ENCODE assay signal across 16 mouse cellular contexts in the genomic region with DNA sequence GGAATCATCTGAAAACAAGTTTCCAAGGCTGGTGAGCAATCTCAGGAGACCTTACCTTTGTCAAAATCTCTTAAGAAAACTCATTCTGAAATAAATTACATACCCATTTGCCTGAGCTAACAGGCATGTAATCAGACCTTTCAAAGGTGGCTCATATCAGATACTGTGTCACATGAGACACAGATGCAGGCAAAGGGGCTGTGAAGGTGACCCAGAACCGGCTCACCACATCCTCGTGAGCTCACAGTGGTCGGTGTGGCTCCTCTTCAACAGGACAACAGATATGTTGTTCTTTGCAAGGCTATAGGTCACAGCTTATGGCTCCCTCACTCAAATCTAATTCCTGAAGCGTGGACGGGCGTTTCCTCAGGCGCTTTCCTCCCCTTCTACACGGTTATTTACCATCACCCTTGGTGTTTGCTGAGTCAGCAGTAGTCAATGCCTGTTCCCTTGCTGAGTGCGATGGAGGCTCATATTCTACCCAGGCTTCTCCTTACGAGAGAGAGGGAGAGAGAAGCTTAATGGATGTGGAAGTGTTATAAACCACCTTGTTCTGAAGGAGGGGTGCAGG. TPM values are rescaled to one million over a fixed set of nuclear protein-coding genes. Genes with fewer than 3 reads are reported as not detected.
A peak's percentile ranks its signal among the peaks of the same experiment; 100 is the strongest.
DNase-seq lines count a peak whose midpoint lies in the region; ATAC-seq and TF ChIP-seq lines count a peak whose summit lies in the region.
"Had no signal": no experiment of that assay in that cellular context is flagged by ENCODE, and none has a peak within 500 bp of the region (broad histone marks: within the 10 kb centered on the region; RNA-seq: fewer than 3 reads in every experiment).

No protein-coding gene starts in this region.

- no peaks in the 10 kb centered on the region for H3K9me3 ChIP-seq in kidney, embryonic 14.5 days (ENCODE audit: control insufficient read depth, low read length)
- no peaks in the 10 kb centered on the region for H3K9me3 ChIP-seq in ES-E14 (ENCODE audit: control insufficient read depth, insufficient read depth, low read depth, low read length)
- no peaks in the 10 kb centered on the region for H3K9me3 ChIP-seq in embryonic facial prominence, embryonic 11.5 days (replicated peaks; ENCODE audit: control insufficient read depth, low read length)
- H3K9me3 ChIP-seq in midbrain, embryonic 13.5 days = no peaks in the 10 kb centered on the region

- H3K27me3 ChIP-seq in kidney, embryonic 14.5 days (ENCODE audit: control insufficient read depth, insufficient read depth, low read length) = no peaks in the 10 kb centered on the region
- H3K27me3 ChIP-seq in embryonic facial prominence, embryonic 11.5 days (ENCODE audit: control insufficient read depth, insufficient read depth, low read length) = no peaks in the 10 kb centered on the region
- H3K27me3 ChIP-seq in midbrain, embryonic 13.5 days = no peaks in the 10 kb centered on the region

- H3K27ac ChIP-seq in kidney, embryonic 14.5 days (ENCODE audit: low read depth, low read length) = no peak overlapping the region
- H3K27ac ChIP-seq in ES-E14 (ENCODE audit: insufficient read depth, low read depth, low read length, poor library complexity, severe bottlenecking) = no peak overlapping the region
- H3K27ac ChIP-seq in embryonic facial prominence, embryonic 11.5 days (replicated peaks; ENCODE audit: low read depth, low read length) = no peak overlapping the region
- no peak overlapping the region for H3K27ac ChIP-seq in midbrain, embryonic 13.5 days
- H3K27ac ChIP-seq: liver, embryonic 14.5 days had no signal

- in situ Hi-C loops in ES-E14 (cut with MboI; ENCODE audit: low sequenced_read_pairs in 2 of 2, unreplicated experiment in 2 of 2) = no loop called here

- peaks cover 4% of the 10 kb centered on the region; the same call in 1 of the 2 replicates for H3K4me1 ChIP-seq in kidney, embryonic 14.5 days (ENCODE audit: control insufficient read depth, insufficient read depth, low read length)
- no peaks in the 10 kb centered on the region for H3K4me1 ChIP-seq in ES-E14 (ENCODE audit: control insufficient read depth in 2 of 2, insufficient read depth in 2 of 2, low read length in 2 of 2, poor library complexity in 1 of 2)
- H3K4me1 ChIP-seq in embryonic facial prominence, embryonic 11.5 days (ENCODE audit: control insufficient read depth, insufficient read depth, low read length) = no peaks in the 10 kb centered on the region
- peaks cover 8% of the 10 kb centered on the region; the same call in 1 of the 2 replicates for H3K4me1 ChIP-seq in midbrain, embryonic 13.5 days (replicated peaks)

- H3K9ac ChIP-seq in kidney, embryonic 14.5 days (ENCODE audit: low read depth, low read length) = no peak overlapping the region
- H3K9ac ChIP-seq in ES-E14 (ENCODE audit: insufficient read depth, low read depth, low read length, poor library complexity, severe bottlenecking) = no peak overlapping the region
- no peak overlapping the region for H3K9ac ChIP-seq in embryonic facial prominence, embryonic 11.5 days (replicated peaks; ENCODE audit: low read length)
- no peak overlapping the region for H3K9ac ChIP-seq in midbrain, embryonic 13.5 days (replicated peaks)
- H3K9ac ChIP-seq: liver, embryonic 14.5 days had no signal

- H3K4me3 ChIP-seq in kidney, embryonic 14.5 days (ENCODE audit: low read length) = no peak overlapping the region
- H3K4me3 ChIP-seq in ES-E14 (ENCODE audit: insufficient read depth in 1 of 2, low read depth in 1 of 2, low read length in 2 of 2, poor library complexity in 1 of 2, severe bottlenecking in 1 of 2) = no peak overlapping the region
- no peak overlapping the region for H3K4me3 ChIP-seq in embryonic facial prominence, embryonic 11.5 days (ENCODE audit: low read depth, low read length)
- no peak overlapping the region for H3K4me3 ChIP-seq in midbrain, embryonic 13.5 days (replicated peaks)

- ATAC-seq in kidney, embryonic 14.5 days (ENCODE audit: low FRiP score, low TSS enrichment) = peak; percentile 74
- peak; percentile 65; the same call in 1 of the 2 replicates for ATAC-seq in embryonic facial prominence, embryonic 11.5 days (replicated peaks; ENCODE audit: insufficient number of reproducible peaks, low FRiP score, low TSS enrichment, low read depth)
- 0 out of 2 replicates have a peak, but pooled peaks have one; percentile 30 for ATAC-seq in midbrain, embryonic 13.5 days
- ATAC-seq in granulocyte monocyte progenitor cell, adult 5-6 weeks (replicated peaks; ENCODE audit: poor library complexity, severe bottlenecking) = no peak
- ATAC-seq: lung, postnatal 0 days had no signal

- no peaks in the 10 kb centered on the region for H3K36me3 ChIP-seq in kidney, embryonic 14.5 days (ENCODE audit: control insufficient read depth, insufficient read depth, low read length)
- no peaks in the 10 kb centered on the region for H3K36me3 ChIP-seq in ES-E14 (ENCODE audit: control insufficient read depth, insufficient read depth, low read length, poor library complexity, severe bottlenecking)
- no peaks in the 10 kb centered on the region for H3K36me3 ChIP-seq in embryonic facial prominence, embryonic 11.5 days (replicated peaks; ENCODE audit: control insufficient read depth, insufficient read depth, low read depth, low read length)
- no peaks in the 10 kb centered on the region for H3K36me3 ChIP-seq in midbrain, embryonic 13.5 days

- 18% methylated on average over 10 of the region's 10 CpGs for WGBS in kidney, embryonic 14.5 days
- 47% methylated on average over 10 of the region's 10 CpGs for WGBS in embryonic facial prominence, embryonic 11.5 days
- 59% methylated on average over 10 of the region's 10 CpGs for WGBS in midbrain, embryonic 13.5 days

- H3K4me2 ChIP-seq in kidney, embryonic 14.5 days (replicated peaks; ENCODE audit: low read depth, low read length) = no peak overlapping the region
- H3K4me2 ChIP-seq in embryonic facial prominence, embryonic 11.5 days (ENCODE audit: low read depth, low read length) = no peak overlapping the region
- no peak overlapping the region for H3K4me2 ChIP-seq in midbrain, embryonic 13.5 days (replicated peaks)

- DNase-seq in kidney, adult 9 months = no peak
- no peak for DNase-seq in ES-E14 (ENCODE audit: low read depth, low spot score)
- peak; percentile 33 for DNase-seq in embryonic facial prominence, embryonic 11.5 days (ENCODE audit: low spot score)
- DNase-seq in left cerebral cortex, adult 11 months (ENCODE audit: low spot score) = no peak
- no peak for DNase-seq in cerebellum, adult 8-10 months
- DNase-seq: adrenal gland, postnatal 14 days; cerebellum, adult 9-11 months; kidney, postnatal 36 days; left cerebral cortex, postnatal 4 days; right cerebral cortex, postnatal 4 days had no signal

TF ChIP-seq in ES-E14, 5 proteins besides CTCF, POLR2A, EP300 and RAD21:
- TF ChIP-seq ZC3H11A (IDR thresholded peaks at IDR 0.05; ENCODE audit: borderline replicate concordance, low read depth, low read length) = no peak
- TF ChIP-seq HCFC1 (IDR thresholded peaks at IDR 0.05; ENCODE audit: borderline replicate concordance, insufficient read depth, low read length) = no peak
- TF ChIP-seq MAFK (IDR thresholded peaks at IDR 0.05; ENCODE audit: insufficient read depth, low read depth, low read length) = peak; percentile 95

RNA-seq across cellular contexts. Expression of a gene that starts 8.6 kb away (rescaled TPM):
- 0.69 and 0.80 TPM in 2 replicates for polyA plus RNA-seq in kidney, embryonic 14.5 days (2014; fragmentation: Nextera tagmentation; extraction: Ambion mirVana)
- 0.31 and 0.37 TPM in 2 replicates for total RNA-seq in ES-E14 (2012; rRNA removed)
- 0.45 and 0.94 TPM in 2 replicates for polyA plus RNA-seq in embryonic facial prominence, embryonic 11.5 days (2014; fragmentation: Nextera tagmentation; extraction: Ambion mirVana)
- polyA plus RNA-seq in midbrain, embryonic 13.5 days (2015; fragmentation: Nextera tagmentation; extraction: Ambion mirVana) = 0.96 and 1.0 TPM in 2 replicates
- total RNA-seq in granulocyte monocyte progenitor cell, adult 5-6 weeks (2014; fragmentation: Nextera tagmentation) = not detected in 2 replicates
- total RNA-seq in granulocyte monocyte progenitor cell, adult 5-6 weeks (2017) = not detected in 2 replicates
- total RNA-seq: megakaryocyte, adult 5-6 weeks had no signal
